Mouse (Mus musculus) naive thymus-derived CD4-positive, alpha-beta T cell, adult 2 months (primary cell): ENCODE results near the gene Zzz3.
"Not testable (repeated sequence)": the region's sequence is repeated elsewhere in the genome, so short reads cannot be mapped to it uniquely, and the experiment has no call there.

Experiments
- DNase-seq: peaks from one replicate; pipeline ENCODE4 v3.0.0-alpha.2; 2011; ENCODE audit warnings: low read depth

The Zzz3 gene

DNA sequence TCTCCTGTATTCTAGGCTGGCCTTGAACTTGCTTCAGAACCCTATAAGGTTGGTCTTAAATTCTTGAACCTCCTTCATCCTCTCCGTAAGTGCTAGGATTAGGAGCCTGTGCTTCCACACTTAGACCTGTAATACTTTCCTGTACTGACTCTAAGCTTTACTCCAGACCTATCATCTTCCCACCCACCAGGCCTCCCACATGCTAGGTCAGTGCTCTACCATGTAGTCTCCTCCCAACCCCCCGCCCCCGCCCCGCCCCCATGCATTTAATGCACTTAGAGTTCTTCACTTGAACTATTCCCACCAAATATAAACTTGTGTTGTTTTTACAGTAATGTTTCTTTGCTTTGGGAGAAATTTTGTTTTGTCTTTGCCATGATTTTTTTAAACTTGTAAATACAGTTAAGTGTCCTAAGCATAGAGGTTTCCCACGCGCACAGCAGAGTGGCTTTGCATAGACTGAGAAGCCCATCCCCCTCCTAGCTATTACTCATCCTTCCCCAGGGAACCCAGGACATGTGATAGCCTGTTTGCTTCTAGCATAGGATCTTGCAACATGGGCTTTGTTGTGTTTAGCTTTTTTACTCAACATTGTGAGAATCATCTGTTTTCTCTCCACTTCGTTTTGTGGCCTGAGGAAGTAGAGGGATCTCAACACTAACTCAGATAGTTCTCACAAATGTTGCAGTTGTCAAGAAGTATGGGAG is 6.8 kb downstream of the Zzz3 start:
- DNase-seq: no peak

DNA sequence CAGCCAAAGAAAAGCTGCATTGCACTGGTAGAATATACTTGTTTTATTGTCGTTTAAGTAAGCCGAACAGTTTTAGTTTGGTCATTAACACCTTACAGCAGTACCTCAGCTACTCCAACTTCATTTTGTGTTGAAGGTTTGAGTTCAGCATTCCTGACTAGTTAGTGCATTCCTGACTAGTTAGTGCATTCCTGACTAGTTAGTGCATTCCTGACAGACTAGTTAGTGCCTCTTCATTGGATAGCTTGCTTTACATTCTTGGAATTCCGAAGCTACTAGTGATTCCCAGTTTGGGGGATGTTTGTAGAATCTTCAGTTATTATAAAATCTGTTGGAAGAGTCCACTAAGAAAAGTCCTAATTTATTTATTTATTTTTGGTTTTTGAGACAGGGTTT is 7.4 kb downstream of the Zzz3 start:
- no peak for DNase-seq

DNA sequence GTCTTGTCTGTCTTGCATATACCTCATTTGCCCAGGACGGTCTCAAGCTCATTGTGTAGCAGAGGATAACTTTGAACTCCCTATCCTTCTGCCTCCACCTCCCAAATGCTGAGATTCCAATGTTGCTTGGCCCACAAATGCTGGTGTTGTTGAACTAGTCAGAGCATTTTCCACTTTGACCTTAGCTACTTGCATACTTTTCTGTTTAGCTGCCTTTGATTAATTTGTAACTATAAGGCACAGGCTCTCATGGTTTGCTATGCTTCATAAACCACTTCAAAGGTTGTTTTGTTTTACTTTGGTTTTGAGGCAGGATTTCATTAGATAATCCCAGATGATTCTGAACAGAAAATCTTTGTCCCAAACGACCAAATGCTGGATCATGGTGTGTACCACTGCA is 8.6 kb downstream of the Zzz3 start:
- no peak for DNase-seq

DNA sequence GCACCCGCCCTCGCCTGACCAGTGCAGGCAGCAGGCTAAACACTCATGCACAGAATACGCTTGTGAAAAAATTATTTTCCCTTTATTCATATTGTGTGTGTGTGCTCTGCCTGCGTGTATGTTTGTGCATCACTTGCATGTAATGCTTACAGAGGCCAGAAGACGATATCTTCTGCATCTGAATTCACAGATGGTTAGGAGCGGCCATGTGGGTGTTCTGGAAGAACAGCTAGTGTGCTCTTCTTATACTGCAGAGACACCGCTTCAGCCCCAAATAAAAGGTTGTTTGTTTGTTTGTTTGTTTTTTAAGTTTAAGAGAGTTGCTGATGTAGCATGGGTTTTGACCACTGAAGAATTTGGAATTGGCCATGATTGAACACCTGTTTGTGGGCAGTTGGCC is 10.1 kb downstream of the Zzz3 start:
- no peak for DNase-seq

DNA sequence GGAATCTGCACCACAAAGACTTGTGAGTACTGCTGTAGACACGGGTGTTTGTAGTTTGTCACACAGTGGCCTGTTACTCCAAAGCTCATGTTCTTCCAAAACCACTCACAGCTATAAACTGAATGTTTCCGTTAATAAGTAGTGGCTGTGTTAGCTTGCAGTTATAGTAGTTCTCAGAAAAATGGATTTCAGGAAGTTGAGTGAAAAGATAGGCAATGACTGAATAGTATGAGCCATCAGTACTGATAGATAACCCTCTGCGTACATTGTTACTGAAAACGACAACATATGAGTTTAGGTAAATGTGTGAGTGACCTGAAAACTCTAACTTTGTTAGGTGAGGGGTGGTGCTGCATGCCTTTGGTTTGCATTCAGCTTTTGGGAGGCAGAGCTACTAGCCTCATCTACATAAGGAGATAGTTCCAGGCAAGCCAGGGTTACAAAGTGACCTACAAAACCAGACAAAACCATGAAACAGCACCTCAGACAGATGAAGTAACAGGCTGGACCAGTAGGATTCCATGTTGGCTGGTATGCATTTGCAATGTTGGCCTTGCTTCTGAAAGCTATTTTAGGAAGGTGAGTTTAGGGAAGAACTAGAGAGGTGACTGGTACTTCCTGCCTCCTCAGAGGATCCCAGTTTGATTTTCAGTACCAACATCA is 10.8 kb downstream of the Zzz3 start:
- DNase-seq: no peak

DNA sequence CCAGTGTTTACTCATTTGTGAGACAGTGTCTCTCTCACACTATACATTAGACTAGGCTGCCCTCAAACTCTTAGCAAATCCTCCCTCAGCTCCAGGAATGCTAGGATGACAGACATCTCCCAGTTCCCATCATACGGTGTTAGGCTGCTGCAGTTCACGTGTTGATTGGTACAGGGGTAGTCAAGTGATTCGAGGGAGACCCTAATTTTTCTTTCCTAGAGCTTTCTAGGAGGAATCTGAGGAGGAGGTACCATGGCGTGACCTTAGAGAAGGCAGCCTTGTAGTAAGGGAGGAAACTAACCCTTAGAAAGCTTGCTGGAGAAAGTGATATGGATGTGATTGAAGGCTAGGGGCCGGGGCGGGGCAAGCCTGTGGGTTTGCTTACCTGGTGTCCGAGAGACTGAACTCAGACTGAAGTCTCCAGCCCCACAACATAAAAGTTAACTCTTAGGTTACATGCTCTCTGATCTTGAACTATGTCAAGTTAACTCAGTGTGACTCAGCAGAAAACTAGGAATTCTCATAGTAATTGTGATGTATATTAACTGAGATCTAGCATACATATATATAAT is 15.8 kb downstream of the Zzz3 start:
- DNase-seq: no peak

DNA sequence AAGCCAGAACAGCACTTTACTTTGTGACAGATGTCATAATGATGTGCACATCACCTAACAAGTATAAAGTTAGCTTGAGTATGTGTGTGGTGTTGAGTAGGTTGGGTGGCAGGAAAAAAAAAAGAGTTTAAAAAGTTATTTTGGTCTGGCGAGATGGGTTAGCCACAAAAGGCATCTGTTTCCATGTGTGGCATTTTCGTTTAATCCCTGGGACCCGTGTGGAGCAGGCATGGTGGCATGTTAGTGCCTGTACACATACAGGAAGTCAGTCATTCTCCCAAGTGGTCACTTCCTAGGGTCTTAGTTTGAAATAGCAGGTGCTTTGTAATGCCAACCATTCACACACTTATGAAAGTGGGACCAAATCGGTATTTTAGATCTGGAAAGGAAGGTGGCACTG is 17.1 kb downstream of the Zzz3 start:
- DNase-seq: no peak

DNA sequence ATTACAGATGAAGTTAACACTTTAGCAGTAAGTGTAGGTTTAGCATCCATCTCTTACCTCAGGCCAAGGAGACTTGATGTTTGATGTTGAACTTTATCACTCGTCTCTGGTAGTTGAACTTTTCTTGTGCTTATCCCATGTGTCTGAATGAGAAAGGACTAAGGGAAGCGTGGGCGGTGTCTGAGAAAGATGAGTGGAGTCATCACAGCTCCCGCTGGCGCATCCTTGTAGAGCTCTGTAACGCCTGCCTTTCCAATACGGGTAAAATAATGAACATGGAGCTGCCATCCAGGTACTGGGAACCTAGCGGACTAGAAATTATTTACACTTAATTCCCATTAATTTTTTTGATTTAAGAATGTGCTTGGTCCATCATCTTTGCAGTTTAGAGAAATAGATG is 33.7 kb downstream of the Zzz3 start:
- no peak for DNase-seq

DNA sequence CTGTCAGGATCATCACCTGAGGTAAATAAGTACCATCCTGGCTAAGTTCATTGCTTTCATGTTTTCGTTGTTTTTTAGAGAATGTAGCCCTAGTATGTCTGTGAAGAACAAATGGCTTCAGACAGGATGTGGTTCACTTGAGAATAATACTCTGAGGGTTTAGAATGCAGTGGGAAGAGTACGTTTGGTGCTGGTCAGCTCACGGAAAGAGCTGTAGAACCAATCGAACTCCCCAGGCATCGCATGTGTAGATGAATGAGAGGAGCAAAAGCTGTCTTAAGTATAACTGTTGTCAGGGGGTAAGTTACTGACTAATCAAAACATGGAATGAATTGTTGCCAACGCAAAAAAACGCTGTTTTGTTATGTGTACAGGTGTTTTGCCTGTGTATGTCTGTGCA is 37.4 kb downstream of the Zzz3 start:
- DNase-seq: peak; percentile 55

DNA sequence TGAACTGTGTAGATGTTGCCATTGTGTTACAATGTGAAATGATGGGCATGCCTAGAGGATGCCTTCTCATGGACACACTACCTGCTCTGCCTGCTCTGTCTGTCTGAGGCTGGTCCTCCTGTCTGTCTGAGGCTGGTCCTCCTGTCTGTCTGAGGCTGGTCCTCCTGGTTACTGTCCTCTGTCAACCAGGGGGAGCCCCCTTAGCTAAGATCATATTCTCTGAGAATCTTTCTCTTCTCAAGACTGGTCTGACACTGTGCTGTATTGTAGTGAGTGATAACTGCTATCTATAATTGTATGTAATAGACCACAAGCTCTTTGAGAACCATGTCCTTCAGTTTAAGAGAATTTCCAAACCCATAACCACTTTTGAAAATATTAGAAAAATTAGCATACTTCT is 40.3 kb downstream of the Zzz3 start:
- no peak for DNase-seq

DNA sequence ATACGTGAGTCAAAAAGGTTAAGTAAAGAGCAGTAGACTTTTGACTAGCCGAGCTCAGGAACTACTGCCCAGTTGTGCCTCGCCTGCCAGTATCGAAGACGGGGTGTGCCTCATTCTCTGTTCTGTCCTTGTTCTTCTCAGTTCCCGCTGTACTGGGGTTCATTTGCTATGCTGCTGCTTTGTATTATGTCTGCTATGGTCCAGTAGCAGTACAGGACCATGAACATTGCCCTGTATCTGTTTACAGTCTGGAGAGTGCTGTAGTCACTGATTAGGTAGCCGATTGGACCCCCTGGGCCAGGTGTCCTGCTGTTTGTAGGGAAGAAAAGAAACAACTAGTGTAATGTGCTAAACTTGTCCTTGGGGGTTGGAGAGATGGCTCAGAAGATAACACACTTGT is 42.8 kb downstream of the Zzz3 start:
- no peak for DNase-seq

DNA sequence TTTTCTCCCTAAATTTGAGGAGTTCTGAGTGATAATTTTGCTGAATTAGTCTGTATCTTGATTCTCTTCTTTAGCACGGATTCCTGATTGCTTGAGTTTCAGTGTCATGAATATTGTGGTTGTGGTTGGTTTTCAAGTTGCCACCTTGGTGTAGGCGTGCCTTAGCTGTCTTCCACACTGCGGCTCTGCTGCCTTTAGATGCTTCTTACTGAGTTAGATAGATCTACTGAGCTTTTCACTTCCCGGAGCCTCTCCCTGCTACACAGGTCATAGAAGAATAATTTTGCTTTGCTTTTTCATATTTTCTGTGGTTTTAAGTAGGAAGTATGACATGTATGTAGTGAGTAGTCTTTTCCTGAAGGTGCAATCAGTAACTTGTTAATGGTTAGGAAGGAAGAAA is 47.5 kb downstream of the Zzz3 start:
- DNase-seq: peak; percentile 46

DNA sequence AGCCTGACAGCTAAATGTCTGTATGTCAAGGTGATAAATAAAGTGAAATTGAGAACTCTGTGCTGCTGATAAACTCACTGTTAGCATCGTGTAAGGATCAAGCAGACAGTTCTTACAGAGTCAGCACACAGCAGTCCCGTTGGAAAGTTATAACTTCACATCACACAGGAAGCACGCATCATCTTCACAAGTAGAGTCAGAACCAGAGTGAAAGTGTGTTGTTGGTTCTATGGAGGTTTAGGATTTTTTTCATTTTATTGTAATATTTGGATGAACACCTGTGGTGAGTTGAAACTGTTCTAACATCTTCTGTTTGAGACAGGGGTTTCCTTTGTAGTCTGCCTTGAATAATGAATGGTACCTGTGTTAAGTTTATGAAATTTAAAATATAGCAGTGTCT is 48.8 kb downstream of the Zzz3 start:
- no peak for DNase-seq

DNA sequence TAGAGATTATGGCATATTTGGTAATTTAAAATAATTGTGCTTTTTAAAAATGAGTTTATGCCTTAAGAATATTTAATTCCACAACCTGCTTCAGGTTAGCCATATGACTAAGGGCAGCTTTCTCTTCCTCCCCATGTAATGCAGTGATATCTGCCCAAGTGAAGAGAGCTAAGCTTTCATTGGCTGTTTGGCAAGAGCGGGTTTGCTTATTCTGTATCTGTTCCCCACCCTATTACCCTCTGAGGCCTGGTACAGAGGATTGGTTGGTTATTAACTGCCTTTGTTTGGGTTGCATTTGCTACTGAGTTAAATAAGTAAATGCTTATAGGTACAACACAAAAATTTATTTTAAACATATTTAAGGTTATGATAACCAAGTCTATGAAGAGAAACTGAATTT is 51.7 kb downstream of the Zzz3 start:
- DNase-seq: no peak

DNA sequence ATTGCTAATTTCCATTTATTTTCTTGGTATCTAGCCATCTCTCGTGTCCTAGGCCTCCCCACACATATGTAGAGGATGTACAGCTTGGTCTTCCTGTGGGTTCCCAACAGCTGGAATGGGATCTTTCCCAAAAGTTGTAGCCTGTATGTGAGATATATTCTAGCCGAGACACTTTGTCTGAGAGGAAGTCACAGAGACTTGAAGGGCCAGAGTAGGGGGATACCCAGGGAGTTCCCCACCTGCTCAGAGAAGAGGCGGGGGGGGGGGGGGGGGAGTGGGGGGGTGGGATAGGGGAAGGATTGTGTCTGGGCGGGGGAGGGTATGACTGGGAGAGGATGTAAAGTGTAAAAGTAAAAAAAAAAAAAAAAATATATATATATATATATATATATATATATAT is 57.9 kb downstream of the Zzz3 start:
- DNase-seq: no peak

DNA sequence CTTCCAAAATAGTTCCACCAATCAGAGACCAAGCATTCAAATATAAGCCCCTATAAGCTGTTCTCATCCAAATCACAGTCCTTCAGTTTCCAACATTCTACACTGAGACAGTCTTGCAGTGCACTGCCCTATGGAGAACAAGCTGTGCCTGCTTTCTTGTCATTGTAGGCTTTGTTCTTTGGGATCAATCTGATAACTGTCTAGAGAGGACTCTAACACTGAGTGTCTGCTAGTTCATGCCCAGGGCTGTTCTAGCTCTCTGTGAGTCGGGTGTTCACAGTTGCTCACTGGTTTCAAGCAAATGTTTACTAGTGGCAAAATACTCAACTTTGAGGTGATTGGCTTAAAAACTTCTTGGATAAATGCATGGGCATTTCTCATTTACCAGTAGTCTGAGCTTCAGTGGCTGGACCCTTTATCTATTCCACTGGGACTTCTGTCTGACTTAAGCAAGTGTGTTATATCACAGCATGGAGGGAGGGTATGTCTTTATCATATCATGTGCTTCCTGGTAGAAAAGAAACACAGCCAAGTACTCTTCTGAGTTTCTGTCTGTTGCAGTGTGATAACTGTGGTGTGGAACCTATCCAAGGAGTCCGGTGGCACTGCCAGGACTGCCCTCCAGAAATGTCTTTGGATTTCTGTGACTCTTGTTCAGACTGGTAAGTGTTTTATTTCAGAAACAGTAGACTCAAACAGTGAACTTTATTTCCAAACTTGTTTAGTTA is 62.2 kb downstream of the Zzz3 start:
- DNase-seq: no peak

DNA sequence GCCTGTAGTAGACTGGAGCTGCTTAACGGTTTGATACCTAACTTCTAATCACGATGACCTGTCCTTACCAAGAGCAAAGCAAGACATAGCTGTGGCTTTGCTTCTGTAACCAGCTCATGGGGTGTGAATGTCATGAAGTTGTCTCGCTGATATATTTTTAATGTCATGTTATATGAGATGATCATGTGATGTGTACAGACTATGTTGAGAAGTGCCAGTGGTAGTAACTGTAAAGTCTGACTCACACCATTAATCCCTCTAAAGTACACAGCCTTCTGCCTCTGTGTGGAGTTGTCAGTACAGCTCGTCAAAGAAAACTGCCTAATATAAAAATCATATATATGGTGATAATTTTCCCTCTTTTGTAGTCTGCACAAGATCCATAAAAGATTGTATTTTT is 63.6 kb downstream of the Zzz3 start:
- DNase-seq: not testable (repeated sequence)

DNA sequence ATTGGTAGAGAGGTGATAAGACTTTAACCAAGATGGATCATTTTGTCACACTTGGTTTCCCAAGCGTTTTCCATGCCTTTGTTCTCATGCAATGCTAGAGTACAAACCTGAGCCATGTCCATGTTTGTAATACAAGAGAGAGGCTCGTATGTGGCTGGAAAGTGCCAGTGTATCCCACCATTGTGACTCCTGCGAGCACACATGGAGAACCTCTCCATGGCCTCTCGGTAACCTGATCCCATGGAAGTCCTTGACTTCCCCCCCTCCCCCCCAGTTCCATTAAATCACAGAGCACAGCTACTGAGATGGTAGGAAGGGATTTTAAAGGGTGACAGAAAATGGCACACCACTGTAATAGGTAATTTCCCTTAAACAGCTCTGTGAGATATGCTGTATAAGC is 65.5 kb downstream of the Zzz3 start:
- DNase-seq: no peak

DNA sequence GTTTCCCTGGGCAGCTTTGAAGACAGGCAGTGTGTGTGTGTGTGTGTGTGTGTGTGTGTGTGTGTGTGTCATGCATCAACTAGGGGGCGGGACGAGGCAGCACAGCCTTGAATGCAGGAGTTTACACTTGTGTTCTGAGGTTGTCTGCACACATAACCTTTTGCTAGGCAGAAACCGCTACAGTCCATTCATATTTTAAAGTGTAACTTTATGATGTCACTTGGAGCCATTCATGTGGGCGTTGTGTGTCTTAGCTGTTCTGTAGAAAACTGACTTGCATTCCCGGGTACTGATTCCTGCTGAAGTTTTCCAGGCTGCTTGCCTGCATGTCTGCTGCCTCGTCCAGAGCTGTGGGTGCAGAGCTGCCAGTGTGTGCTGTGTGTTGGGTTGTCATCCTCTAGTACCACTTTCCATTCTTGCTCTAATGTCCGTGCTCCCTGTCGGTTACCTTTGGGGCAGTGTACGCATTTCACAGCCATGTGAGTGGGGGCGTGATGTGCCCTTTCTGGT is 66.8 kb downstream of the Zzz3 start:
- no peak for DNase-seq

DNA sequence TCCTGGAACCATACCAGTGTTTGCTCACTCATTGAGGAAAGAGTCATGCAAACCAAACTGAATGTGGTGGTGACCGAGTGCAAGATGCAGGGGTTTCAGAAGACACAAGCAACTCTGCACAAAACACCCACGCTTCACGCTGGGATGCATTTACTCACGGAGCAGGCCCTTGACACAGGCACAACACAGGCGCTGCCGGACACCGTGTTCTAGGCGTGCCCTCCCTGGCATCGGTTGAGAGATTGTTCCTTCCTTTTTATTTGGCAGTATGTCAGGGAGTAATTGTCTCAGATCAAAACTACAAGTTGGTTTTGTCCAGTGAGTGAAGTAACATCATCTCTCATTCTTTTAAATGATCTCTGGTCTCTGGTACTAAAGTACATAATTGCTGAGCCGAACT is 67.6 kb downstream of the Zzz3 start:
- DNase-seq: no peak

DNA sequence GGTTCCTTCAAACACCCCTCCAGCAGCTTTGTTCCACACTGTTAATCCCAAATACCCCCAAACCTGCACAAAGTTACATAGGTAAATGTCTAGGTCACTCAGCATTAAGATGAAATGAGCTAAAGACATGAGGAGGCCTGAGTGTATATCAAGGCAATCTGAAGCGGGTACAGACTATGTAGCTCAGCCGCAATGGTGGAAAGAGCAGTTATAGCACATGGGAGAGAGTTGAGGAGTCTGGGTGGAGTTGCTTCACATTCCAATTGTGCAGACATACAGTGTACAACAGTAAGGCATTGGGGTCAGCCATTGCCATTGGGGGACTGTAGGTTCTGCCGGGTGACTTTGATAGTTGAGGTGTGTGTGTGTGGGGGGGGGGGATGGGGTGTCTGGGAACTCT is 69.2 kb downstream of the Zzz3 start:
- DNase-seq: no peak

DNA sequence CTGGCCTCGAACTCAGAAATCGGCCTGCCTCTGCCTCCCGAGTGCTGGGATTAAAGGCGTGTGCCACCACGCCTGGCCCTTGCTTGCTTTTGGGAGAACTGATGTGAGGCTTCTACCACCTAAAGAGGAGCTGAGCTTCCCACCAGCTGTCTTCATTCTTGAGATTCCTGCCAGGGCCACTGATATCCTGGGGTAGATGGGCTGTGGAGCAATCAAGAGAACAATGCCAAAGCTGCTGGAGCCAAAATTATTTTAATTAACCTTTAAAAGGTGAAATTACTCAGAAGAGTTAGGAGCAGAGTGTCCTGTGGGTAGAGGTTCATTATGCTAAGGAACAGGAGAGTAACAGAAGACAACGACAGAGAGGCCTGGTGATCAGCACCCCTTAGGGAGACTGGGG is 70.1 kb downstream of the Zzz3 start:
- no peak for DNase-seq

DNA sequence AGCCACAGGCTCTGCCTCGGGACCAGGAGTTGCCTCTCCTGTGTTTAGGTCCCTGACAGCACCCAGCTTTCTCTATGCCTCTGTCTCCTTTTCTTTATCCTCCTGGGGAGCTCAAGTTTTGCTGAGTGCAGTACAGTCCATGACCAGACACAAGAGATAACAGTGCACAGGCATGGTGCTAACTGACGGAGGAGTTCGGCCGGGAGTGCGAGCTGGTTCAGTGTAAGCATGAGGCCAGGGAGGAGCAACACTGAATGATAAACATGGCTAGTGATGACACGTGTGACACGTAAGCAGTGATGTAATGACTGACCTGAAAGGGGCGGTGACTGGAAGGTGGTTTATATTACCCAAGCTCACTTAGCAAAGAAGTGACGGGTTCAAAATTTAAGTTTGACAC is 71.6 kb downstream of the Zzz3 start:
- DNase-seq: no peak
